Mouse (Mus musculus) midbrain, embryonic 11.5 days (tissue): ENCODE data around the gene Homer2. TPM values are rescaled to one million over a fixed set of nuclear protein-coding genes. Genes with fewer than 3 reads are reported as not detected.

Experiments used
- ATAC-seq: fragments of 200-750 bp; cut with Nextera tagmentation; 2 replicates; pipeline ENCODE4 v1.8.0; 2017; ENCODE audit warnings: moderate TSS enrichment, moderate library complexity; ENCODE audit not compliant: low FRiP score
- DNase-seq: peaks from one replicate; pipeline ENCODE4 v3.0.0; 2015; ENCODE audit warnings: low spot score; ENCODE audit errors: missing footprints
- H3K27ac ChIP-seq: fragments of 300-500 bp; sonication (generic); 2 replicates; pipeline ENCODE4 v1.5.1; 2014; ENCODE audit warnings: low read depth, low read length
- H3K27me3 ChIP-seq: fragments of 300-500 bp; sonication (generic); 2 replicates; pipeline ENCODE4 v1.6.1; 2014; ENCODE audit warnings: mild to moderate bottlenecking, low read length, moderate library complexity, mixed read lengths; ENCODE audit not compliant: control insufficient read depth, insufficient read depth
- H3K36me3 ChIP-seq: fragments of 300-500 bp; sonication (generic); 2 replicates; pipeline ENCODE4 v1.6.1; 2014; ENCODE audit warnings: mild to moderate bottlenecking, low read length, moderate library complexity, mixed read lengths; ENCODE audit not compliant: control insufficient read depth, insufficient read depth
- H3K4me1 ChIP-seq: fragments of 300-500 bp; sonication (generic); 2 replicates; pipeline ENCODE4 v1.6.1; 2014; ENCODE audit warnings: low read length; ENCODE audit not compliant: control insufficient read depth, insufficient read depth
- H3K4me2 ChIP-seq: fragments of 300-500 bp; sonication (generic); 2 replicates; pipeline ENCODE4 v1.6.1; 2014; ENCODE audit warnings: mild to moderate bottlenecking, moderate library complexity
- H3K4me3 ChIP-seq: fragments of 300-500 bp; sonication (generic); 2 replicates; pipeline ENCODE4 v1.5.1; 2014; ENCODE audit warnings: low read depth, low read length
- H3K9ac ChIP-seq: fragments of 300-500 bp; sonication (generic); 2 replicates; pipeline ENCODE4 v1.6.1; 2014; ENCODE audit warnings: low read length
- H3K9me3 ChIP-seq: fragments of 300-500 bp; sonication (generic); 2 replicates; pipeline ENCODE4 v1.6.1; 2016; ENCODE audit warnings: low read length; ENCODE audit not compliant: control insufficient read depth
- WGBS: fragments of 180-500 bp; shearing (Covaris S2); extraction: QIAGEN DNeasy Blood & Tissue Kit; methylation state at CpG from one replicate; pipeline ENCODE4 v1.1.7; 2014; 5-methylcytosine and 5-hydroxymethylcytosine counted together
- polyA plus RNA-seq: library from polyadenylated mRNA; unstranded; fragments of >200 nt; fragmentation: Nextera tagmentation; extraction: Ambion mirVana; gene quantifications from 2 replicates; pipeline ENCODE4 v1.2.1, GENCODE M21; 2014

Gene Homer2
- polyA plus RNA-seq, 1 experiment from 2014 or later: 19.6 TPM

GRCm38 (mm10) chr7:81647959-81648358 is 59.4 kb downstream of the Homer2 start:
- no peak overlapping the region for H3K27ac ChIP-seq
- DNase-seq: no peak
- no peaks in the 10 kb centered on the region for H3K27me3 ChIP-seq
- H3K9me3 ChIP-seq: no peaks in the 10 kb centered on the region
- no peaks in the 10 kb centered on the region for H3K36me3 ChIP-seq
- ATAC-seq: no peak
- H3K9ac ChIP-seq: no peak overlapping the region
- no peak overlapping the region for H3K4me2 ChIP-seq
- 72% methylated on average over 5 of the region's 5 CpGs for WGBS
- peaks cover 7% of the 10 kb centered on the region for H3K4me1 ChIP-seq
- H3K4me3 ChIP-seq: no peak overlapping the region

GRCm38 (mm10) chr7:81644551-81645235 is 62.6 kb downstream of the Homer2 start:
- WGBS: 80% methylated on average over 7 of the region's 7 CpGs
- no peaks in the 10 kb centered on the region for H3K36me3 ChIP-seq

GRCm38 (mm10) chr7:81641101-81641500 is 66.2 kb downstream of the Homer2 start:
- ATAC-seq (no peak), DNase-seq (no peak)
- H3K9me3 ChIP-seq: no peaks in the 10 kb centered on the region
- H3K36me3 ChIP-seq: no peaks in the 10 kb centered on the region
- H3K4me2 ChIP-seq: no peak overlapping the region
- no peaks in the 10 kb centered on the region for H3K4me1 ChIP-seq
- no peaks in the 10 kb centered on the region for H3K27me3 ChIP-seq
- H3K9ac ChIP-seq: no peak overlapping the region
- H3K27ac ChIP-seq: no peak overlapping the region
- WGBS: 89% methylated on average over 6 of the region's 6 CpGs
- no peak overlapping the region for H3K4me3 ChIP-seq

More at GRCm38 (mm10) chr7:81644551-81645235, 62.6 kb downstream of the Homer2 start:
- H3K27ac ChIP-seq: no peak overlapping the region
- H3K4me1 ChIP-seq: no peaks in the 10 kb centered on the region
- H3K4me3 ChIP-seq: no peak overlapping the region
- DNase-seq (no peak), ATAC-seq (no peak)
- no peak overlapping the region for H3K4me2 ChIP-seq
- H3K9ac ChIP-seq: no peak overlapping the region
- no peaks in the 10 kb centered on the region for H3K27me3 ChIP-seq
- no peaks in the 10 kb centered on the region for H3K9me3 ChIP-seq

GRCm38 (mm10) chr7:81632586-81632985 is 74.7 kb downstream of the Homer2 start:
- no peak overlapping the region for H3K27ac ChIP-seq
- H3K36me3 ChIP-seq: no peaks in the 10 kb centered on the region
- no peaks in the 10 kb centered on the region for H3K27me3 ChIP-seq
- H3K4me3 ChIP-seq: no peak overlapping the region
- no peaks in the 10 kb centered on the region for H3K9me3 ChIP-seq
- no peak for ATAC-seq
- H3K4me2 ChIP-seq: no peak overlapping the region
- DNase-seq: no peak
- H3K9ac ChIP-seq: no peak overlapping the region
- H3K4me1 ChIP-seq: no peaks in the 10 kb centered on the region
- WGBS: 72% methylated on average over 6 of the region's 6 CpGs

- ATAC-seq: no peak
- no peak for DNase-seq
- WGBS: 91% methylated on average over 8 of the region's 8 CpGs
These were observed 76.1 kb downstream of the Homer2 start for GRCm38 (mm10) chr7:81631261-81631660.

GRCm38 (mm10) chr7:81626460-81626859 is 80.9 kb downstream of the Homer2 start:
- Histone ChIP-seq H3K4me1 (no peaks in the 10 kb centered on the region), H3K9ac (no peak overlapping the region), H3K27me3 (no peaks in the 10 kb centered on the region), H3K9me3 (no peaks in the 10 kb centered on the region), H3K4me3 (no peak overlapping the region), H3K27ac (no peak overlapping the region), H3K36me3 (no peaks in the 10 kb centered on the region), H3K4me2 (no peak overlapping the region)
- DNase-seq (no peak), ATAC-seq (no peak)
- 78% methylated on average over 2 of the region's 2 CpGs for WGBS

More at GRCm38 (mm10) chr7:81631261-81631660, 76.1 kb downstream of the Homer2 start:
- Histone ChIP-seq H3K9me3 (no peaks in the 10 kb centered on the region), H3K27ac (no peak overlapping the region), H3K4me3 (no peak overlapping the region), H3K27me3 (no peaks in the 10 kb centered on the region), H3K4me2 (no peak overlapping the region), H3K9ac (no peak overlapping the region), H3K36me3 (no peaks in the 10 kb centered on the region), H3K4me1 (no peaks in the 10 kb centered on the region)

- no peak overlapping the region for H3K4me2 ChIP-seq
- no peaks in the 10 kb centered on the region for H3K9me3 ChIP-seq
- H3K4me1 ChIP-seq: no peaks in the 10 kb centered on the region
- WGBS: 91% methylated on average over 6 of the region's 6 CpGs
- ATAC-seq (no peak), DNase-seq (no peak)
- no peak overlapping the region for H3K27ac ChIP-seq
- no peak overlapping the region for H3K9ac ChIP-seq
- no peaks in the 10 kb centered on the region for H3K27me3 ChIP-seq
- H3K4me3 ChIP-seq: no peak overlapping the region
- H3K36me3 ChIP-seq: no peaks in the 10 kb centered on the region
These were observed 83.6 kb downstream of the Homer2 start for GRCm38 (mm10) chr7:81623767-81624166.

GRCm38 (mm10) chr7:81622793-81623192 is 84.5 kb downstream of the Homer2 start:
- Histone ChIP-seq H3K36me3 (no peaks in the 10 kb centered on the region), H3K27me3 (no peaks in the 10 kb centered on the region), H3K4me1 (no peaks in the 10 kb centered on the region), H3K9ac (no peak overlapping the region), H3K9me3 (no peaks in the 10 kb centered on the region), H3K4me2 (no peak overlapping the region), H3K4me3 (no peak overlapping the region), H3K27ac (no peak overlapping the region)
- no peak for DNase-seq
- 86% methylated on average over 4 of the region's 4 CpGs for WGBS
- ATAC-seq: no peak

- Histone ChIP-seq H3K4me1 (no peaks in the 10 kb centered on the region), H3K27me3 (no peaks in the 10 kb centered on the region), H3K9ac (no peak overlapping the region), H3K4me2 (no peak overlapping the region), H3K27ac (no peak overlapping the region), H3K4me3 (no peak overlapping the region), H3K9me3 (no peaks in the 10 kb centered on the region), H3K36me3 (no peaks in the 10 kb centered on the region)
- WGBS: 69% methylated on average over 9 of the region's 9 CpGs
- DNase-seq (no peak), ATAC-seq (no peak)
These were observed 92.3 kb downstream of the Homer2 start for GRCm38 (mm10) chr7:81615031-81615430.
